Mouse (Mus musculus) liver, embryonic 14.5 days (tissue): ENCODE results near the gene 4921524J17Rik.

Source experiments
- CTCF ChIP-seq: IDR thresholded peaks from 2 replicates; pipeline ENCODE4 v1.5.1; 2016; ENCODE audit warnings: antibody characterized with exemption, low read depth, control low read depth
- EP300 ChIP-seq: IDR thresholded peaks from 2 replicates; pipeline ENCODE4 v1.6.1; 2016; ENCODE audit warnings: antibody characterized with exemption, low read depth

- no peak for TF ChIP-seq CTCF
- TF ChIP-seq EP300 = no peak
These were observed 67.5 kb downstream of the 4921524J17Rik start for GRCm38 (mm10) chr8:85365176-85365575.
